Mouse (Mus musculus) G1E (cell line): ENCODE results near the gene Nfkbil1.

Source experiments
- CTCF ChIP-seq: IDR thresholded peaks from 2 replicates; pipeline ENCODE4 v1.5.1; 2012; ENCODE audit warnings: low read depth, low read length, inconsistent platforms, mixed read lengths
- GATA1 ChIP-seq: IDR thresholded peaks from 2 replicates; pipeline ENCODE4 v1.6.1; 2012; ENCODE audit warnings: borderline replicate concordance, low read length, inconsistent platforms, mixed read lengths
- GATA2 ChIP-seq: IDR thresholded peaks from 2 replicates; pipeline ENCODE4 v1.6.1; 2012; ENCODE audit warnings: low read depth, low read length, inconsistent platforms, borderline replicate concordance

- TF ChIP-seq CTCF: no peak
- TF ChIP-seq GATA1: no peak
- TF ChIP-seq GATA2: no peak
Observed at GRCm38 (mm10) chr17:35234903-35235302, 689 bp downstream of the Nfkbil1 start.
